Mouse (Mus musculus) midbrain, embryonic 16.5 days (tissue): ENCODE data around the gene Abraxas1. TPM values are rescaled to one million over a fixed set of nuclear protein-coding genes. Genes with fewer than 3 reads are reported as not detected.

Experiments used
- ATAC-seq: fragments of 200-750 bp; cut with Nextera tagmentation; 2 replicates; pipeline ENCODE4 v1.8.0; 2017; ENCODE audit warnings: moderate TSS enrichment
- H3K27ac ChIP-seq: fragments of 300-500 bp; sonication (generic); 2 replicates; pipeline ENCODE4 v1.5.1; 2014; ENCODE audit warnings: mild to moderate bottlenecking, low read length, mixed read lengths
- H3K27me3 ChIP-seq: fragments of 300-500 bp; sonication (generic); 2 replicates; pipeline ENCODE4 v1.6.1; 2014; ENCODE audit warnings: low read depth, low read length, mixed read lengths; ENCODE audit not compliant: control insufficient read depth, insufficient read depth
- H3K36me3 ChIP-seq: fragments of 300-500 bp; sonication (generic); 2 replicates; pipeline ENCODE4 v1.6.1; 2014; ENCODE audit warnings: mild to moderate bottlenecking, low read length, moderate library complexity, mixed read lengths; ENCODE audit not compliant: control insufficient read depth, insufficient read depth
- H3K4me1 ChIP-seq: fragments of 300-500 bp; sonication (generic); 2 replicates; pipeline ENCODE4 v1.6.1; 2014; ENCODE audit warnings: mild to moderate bottlenecking, low read length, mixed read lengths; ENCODE audit not compliant: control insufficient read depth, insufficient read depth
- H3K4me2 ChIP-seq: fragments of 300-500 bp; sonication (generic); 2 replicates; pipeline ENCODE4 v1.6.1; 2014; ENCODE audit warnings: mild to moderate bottlenecking, low read length, mixed read lengths
- H3K4me3 ChIP-seq: fragments of 300-500 bp; sonication (generic); 2 replicates; pipeline ENCODE4 v1.5.1; 2014; ENCODE audit warnings: low read depth, mild to moderate bottlenecking, low read length, moderate library complexity, mixed read lengths
- H3K9ac ChIP-seq: fragments of 300-500 bp; sonication (generic); 2 replicates; pipeline ENCODE4 v1.6.1; 2014; ENCODE audit warnings: low read depth, low read length, mixed read lengths
- H3K9me3 ChIP-seq: fragments of 300-500 bp; sonication (generic); replicated peaks from 2 replicates; pipeline ENCODE4 v1.6.1; 2014; ENCODE audit warnings: mild to moderate bottlenecking, low read length, mixed read lengths; ENCODE audit not compliant: control insufficient read depth, poor library complexity, severe bottlenecking
- WGBS: fragments of 180-500 bp; shearing (Covaris S2); extraction: QIAGEN DNeasy Blood & Tissue Kit; methylation state at CpG from one replicate; pipeline ENCODE4 v1.1.7; 2014; 5-methylcytosine and 5-hydroxymethylcytosine counted together
- polyA plus RNA-seq: library from polyadenylated mRNA; unstranded; fragments of >200 nt; fragmentation: Nextera tagmentation; extraction: Ambion mirVana; gene quantifications from 2 replicates; pipeline ENCODE4 v1.2.1, GENCODE M21; 2015

Abraxas1 gene
- polyA plus RNA-seq, 1 experiment from 2014 or later, result 12.0 TPM

GRCm38 (mm10) chr5:100832680-100833079 lies 11.9 kb upstream of the Abraxas1 start:
- Histone ChIP-seq H3K36me3 (no peaks in the 10 kb centered on the region), H3K4me1 (no peaks in the 10 kb centered on the region), H3K4me3 (no peak overlapping the region), H3K27me3 (no peaks in the 10 kb centered on the region), H3K27ac (no peak overlapping the region), H3K9me3 (no peaks in the 10 kb centered on the region), H3K9ac (no peak overlapping the region), H3K4me2 (no peak overlapping the region)
- 94% methylated on average over 3 of the region's 3 CpGs for WGBS
- no peak for ATAC-seq

DNA sequence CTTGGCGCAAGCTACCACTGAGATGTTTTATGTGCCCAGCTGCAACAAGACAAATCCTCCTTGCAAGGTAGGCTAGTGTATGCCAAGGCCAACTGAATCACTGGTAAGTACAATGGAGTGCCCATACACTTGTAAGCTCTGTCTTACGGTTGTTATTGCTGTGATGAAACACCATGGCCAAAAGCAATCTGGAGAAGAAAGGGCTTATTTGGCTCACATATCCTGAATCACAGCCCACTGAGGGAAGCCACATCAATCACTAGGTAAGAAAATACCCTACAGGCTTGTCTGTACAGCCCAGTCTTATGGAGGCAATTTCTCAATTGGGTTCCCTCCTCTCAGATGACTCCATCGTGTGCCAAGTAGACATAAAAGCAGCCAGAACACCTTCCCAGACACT lies 7.9 kb upstream of the Abraxas1 start:
- no peaks in the 10 kb centered on the region for H3K9me3 ChIP-seq
- no peak overlapping the region for H3K27ac ChIP-seq
- H3K36me3 ChIP-seq, result no peaks in the 10 kb centered on the region
- no peak for ATAC-seq
- H3K4me3 ChIP-seq, result no peak overlapping the region
- H3K27me3 ChIP-seq, result no peaks in the 10 kb centered on the region
- H3K9ac ChIP-seq, result no peak overlapping the region
- no peaks in the 10 kb centered on the region for H3K4me1 ChIP-seq
- H3K4me2 ChIP-seq, result no peak overlapping the region
- 88% methylated on average over 3 of the region's 3 CpGs for WGBS

- WGBS, result 82% methylated on average over 7 of the region's 7 CpGs
- no peak for ATAC-seq
- H3K36me3 ChIP-seq, result no peaks in the 10 kb centered on the region
- no peaks in the 10 kb centered on the region for H3K27me3 ChIP-seq
- no peak overlapping the region for H3K4me2 ChIP-seq
- no peak overlapping the region for H3K27ac ChIP-seq
- H3K9me3 ChIP-seq, result no peaks in the 10 kb centered on the region
- no peaks in the 10 kb centered on the region for H3K4me1 ChIP-seq
- H3K4me3 ChIP-seq, result no peak overlapping the region
- no peak overlapping the region for H3K9ac ChIP-seq
Observed at GRCm38 (mm10) chr5:100826531-100826930, 5.8 kb upstream of the Abraxas1 start.

DNA sequence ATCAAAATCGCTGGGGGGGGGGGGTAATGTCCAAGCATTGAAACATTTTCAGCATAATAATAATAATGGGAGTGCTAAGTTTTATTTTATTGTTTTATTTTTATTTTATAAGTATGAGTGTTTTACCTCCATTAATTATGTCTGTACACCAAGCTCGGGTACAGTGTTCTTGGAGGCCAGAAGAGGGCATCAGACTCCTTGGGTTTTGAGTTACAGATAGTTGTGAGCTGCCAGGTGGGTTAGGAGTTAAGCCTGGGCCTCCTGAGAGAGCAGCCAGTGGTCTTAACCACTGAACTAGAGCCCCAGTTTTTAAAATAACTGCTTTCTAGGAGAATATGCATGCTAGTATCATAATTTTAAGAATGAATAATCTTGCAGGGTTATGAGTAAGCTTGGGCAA lies 5.2 kb upstream of the Abraxas1 start:
- Histone ChIP-seq H3K27ac (no peak overlapping the region), H3K4me2 (no peak overlapping the region), H3K9ac (no peak overlapping the region), H3K9me3 (no peaks in the 10 kb centered on the region), H3K36me3 (no peaks in the 10 kb centered on the region), H3K27me3 (no peaks in the 10 kb centered on the region), H3K4me3 (no peak overlapping the region), H3K4me1 (no peaks in the 10 kb centered on the region)
- no peak for ATAC-seq
- WGBS, result 17% methylated on average over 2 of the region's 2 CpGs

GRCm38 (mm10) chr5:100822826-100823225 lies 2.1 kb upstream of the Abraxas1 start:
- Histone ChIP-seq H3K36me3 (no peaks in the 10 kb centered on the region), H3K9ac (no peak overlapping the region), H3K27me3 (no peaks in the 10 kb centered on the region), H3K4me1 (peaks cover 9% of the 10 kb centered on the region), H3K4me3 (no peak overlapping the region), H3K9me3 (no peaks in the 10 kb centered on the region), H3K27ac (no peak overlapping the region), H3K4me2 (no peak overlapping the region)
- WGBS, result 91% methylated on average over 7 of the region's 7 CpGs
- no peak for ATAC-seq

- peak; percentile 26 for ATAC-seq
- H3K4me1 ChIP-seq, result peaks cover 9% of the 10 kb centered on the region
- H3K9ac ChIP-seq, result no peak overlapping the region
- 80% methylated on average over 8 of the region's 8 CpGs for WGBS
- no peak overlapping the region; the same call in 1 of the 2 replicates for H3K4me3 ChIP-seq
- H3K27me3 ChIP-seq, result no peaks in the 10 kb centered on the region
- H3K27ac ChIP-seq, result no peak overlapping the region
- H3K9me3 ChIP-seq, result no peaks in the 10 kb centered on the region
- H3K4me2 ChIP-seq, result peak overlapping the region; percentile 95
- H3K36me3 ChIP-seq, result no peaks in the 10 kb centered on the region
Observed at GRCm38 (mm10) chr5:100821375-100821774, 610 bp upstream of the Abraxas1 start.

DNA sequence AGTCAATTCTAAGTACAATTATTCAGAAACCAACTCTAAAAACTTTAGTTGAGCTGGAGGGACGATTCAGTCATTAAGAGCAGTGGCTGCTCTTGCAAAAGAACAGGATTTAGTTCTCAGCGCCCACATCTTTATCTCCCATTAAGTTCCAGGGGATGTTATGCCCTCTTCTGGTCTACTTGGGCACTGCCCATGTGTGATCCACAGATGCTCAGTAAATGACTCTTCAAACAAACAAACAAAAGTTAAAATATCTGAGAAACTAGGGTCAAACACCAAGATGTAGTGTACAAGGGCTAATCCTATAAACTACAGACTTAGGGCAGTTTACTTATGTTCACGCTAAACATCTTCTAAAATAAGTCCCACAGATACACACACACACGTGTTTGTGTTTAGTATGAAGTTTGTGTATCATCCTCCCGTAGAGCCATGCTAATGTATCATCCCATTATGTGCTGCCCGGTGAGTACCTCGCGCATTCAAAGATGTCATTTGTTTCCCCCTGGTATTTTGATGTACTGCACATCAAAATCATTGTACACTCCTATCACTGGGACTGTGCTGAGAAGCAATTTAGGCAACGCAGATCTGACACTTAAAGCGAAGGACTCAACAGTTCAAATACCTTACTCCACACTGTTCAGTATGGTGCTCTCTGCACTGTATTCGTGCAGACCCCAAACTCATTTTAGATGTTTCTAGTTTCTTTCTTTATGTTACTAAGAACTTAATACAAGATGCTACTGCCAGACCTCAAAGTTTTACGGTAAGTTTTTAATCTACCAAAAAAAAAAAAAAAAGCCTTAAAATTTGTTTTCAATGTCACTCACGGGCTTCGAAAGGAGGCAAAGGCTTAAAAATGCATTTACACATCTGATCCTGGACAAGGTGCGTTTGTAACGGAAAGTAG lies 941 bp downstream of the Abraxas1 start:
- Histone ChIP-seq H3K9me3 (no peaks in the 10 kb centered on the region), H3K27me3 (no peaks in the 10 kb centered on the region), H3K4me1 (peaks cover 9% of the 10 kb centered on the region), H3K9ac (peak overlapping the region; percentile 78), H3K36me3 (0 out of 2 replicates have a peak, but pooled peaks cover 2% of the 10 kb centered on the region), H3K4me2 (peak overlapping the region; percentile 95), H3K4me3 (peak overlapping the region; percentile 62), H3K27ac (peak overlapping the region; percentile 74)
- ATAC-seq, result no peak
- 24% methylated on average over 16 of the region's 16 CpGs for WGBS

DNA sequence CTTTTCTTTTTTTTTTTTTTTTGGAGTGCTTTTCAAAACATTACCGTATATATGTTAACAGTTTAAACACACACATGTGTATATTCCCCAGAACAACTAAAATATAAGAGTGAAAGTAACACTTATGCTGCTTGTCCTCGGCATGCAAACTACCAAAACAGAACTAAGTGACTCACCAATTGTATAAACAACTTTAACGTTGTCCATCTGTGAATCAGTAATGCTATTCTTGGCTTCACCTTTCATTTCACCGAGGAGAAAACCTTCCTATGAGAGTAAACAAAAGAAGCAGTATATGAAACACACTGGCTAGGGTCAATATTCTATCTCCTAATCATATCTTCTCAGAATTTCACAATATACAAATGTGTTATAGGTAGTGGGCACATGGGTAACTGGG lies 2.4 kb downstream of the Abraxas1 start:
- Histone ChIP-seq H3K27me3 (no peaks in the 10 kb centered on the region), H3K4me3 (no peak overlapping the region), H3K9ac (no peak overlapping the region), H3K4me1 (peaks cover 9% of the 10 kb centered on the region), H3K9me3 (no peaks in the 10 kb centered on the region), H3K27ac (no peak overlapping the region), H3K36me3 (peaks cover 5% of the 10 kb centered on the region; the same call in 1 of the 2 replicates), H3K4me2 (no peak overlapping the region)
- ATAC-seq, result no peak
- 91% methylated on average over 4 of the region's 4 CpGs for WGBS

GRCm38 (mm10) chr5:100798165-100798860 lies 22.5 kb downstream of the Abraxas1 start, which contains the start of the genes Helq and Mrps18c:
Gene Helq (minus strand): TSS chr5:100798598.
Gene Mrps18c (plus strand): TSS chr5:100798627.
- H3K9ac ChIP-seq, result peak within 1 kb of the TSS; percentile 92
- peak within 1 kb of the TSS; percentile 83 for H3K4me3 ChIP-seq
- peak within 1 kb of the TSS; percentile 70 for H3K27ac ChIP-seq
- under 1% methylated on average over 67 of the region's 67 CpGs for WGBS
- H3K27me3 ChIP-seq, result no peaks in the 10 kb centered on the region
- peaks cover 14% of the 10 kb centered on the region for H3K4me1 ChIP-seq
- peak within 1 kb of the TSS; percentile 89 for H3K4me2 ChIP-seq
- H3K36me3 ChIP-seq, result peaks cover 23% of the 10 kb centered on the region
- peak; percentile 98 for ATAC-seq
- H3K9me3 ChIP-seq, result no peaks in the 10 kb centered on the region
